Mouse (Mus musculus) T-cell, adult 66 days (primary cell): ENCODE data around the gene Gm20458. TPM values are rescaled to one million over a fixed set of nuclear protein-coding genes. Genes with fewer than 3 reads are reported as not detected.

ENCODE experiments used
- total RNA-seq, 2 experiments: library from RNA; stranded (reverse); gene quantifications; 3 replicates in 1 of 2; 4 replicates in 1 of 2; pipeline ENCODE4 v1.2.4; 2023

The Gm20458 gene
- total RNA-seq = not detected

DNA sequence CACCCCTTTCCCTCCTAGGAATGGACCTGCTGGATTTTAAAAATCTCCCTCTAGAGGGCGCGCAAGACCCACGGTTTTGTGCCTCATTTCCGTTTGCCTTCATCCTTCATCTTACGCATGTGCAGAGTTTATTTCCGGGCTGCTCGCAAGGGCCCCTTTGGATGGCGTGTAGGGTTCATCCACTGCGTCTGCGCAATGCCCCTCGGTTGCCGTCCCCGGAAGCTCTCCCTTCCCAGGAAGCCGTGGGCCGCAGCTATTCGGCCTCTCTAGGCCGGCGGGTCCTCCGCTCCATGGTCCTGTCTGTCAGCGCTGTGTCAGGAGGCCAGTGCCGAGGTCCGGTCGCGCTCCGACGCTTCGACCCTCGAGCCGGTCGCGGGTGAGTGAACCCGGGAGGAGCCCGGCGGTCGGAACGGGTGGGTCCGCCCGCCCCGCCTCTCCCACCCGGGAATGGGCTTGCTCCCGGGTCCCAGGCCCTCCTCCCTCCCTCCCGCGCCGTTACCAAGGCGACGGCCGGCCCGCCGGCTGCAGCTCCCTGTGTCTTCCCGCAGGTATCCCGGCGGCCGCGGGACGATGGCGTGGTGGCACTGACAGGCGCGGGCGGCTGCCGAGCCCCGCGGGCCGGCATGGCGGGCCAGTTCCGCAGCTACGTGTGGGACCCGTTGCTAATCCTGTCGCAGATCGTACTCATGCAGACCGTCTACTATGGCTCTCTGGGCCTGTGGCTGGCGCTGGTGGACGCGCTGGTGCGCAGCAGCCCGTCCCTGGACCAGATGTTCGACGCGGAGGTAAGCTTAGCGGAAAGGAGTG is at the start of gene Gm20458:
Gene Gm20458, plus strand, starts transcription at position 223 of the 807 bp plus-strand sequence.

GRCm38 (mm10) chr2:164443460-164444000 is 17.2 kb upstream of the Gm20458 start, which contains the start of gene Sdc4:
Gene Sdc4, minus strand, starts transcription at chr2:164443887.

DNA sequence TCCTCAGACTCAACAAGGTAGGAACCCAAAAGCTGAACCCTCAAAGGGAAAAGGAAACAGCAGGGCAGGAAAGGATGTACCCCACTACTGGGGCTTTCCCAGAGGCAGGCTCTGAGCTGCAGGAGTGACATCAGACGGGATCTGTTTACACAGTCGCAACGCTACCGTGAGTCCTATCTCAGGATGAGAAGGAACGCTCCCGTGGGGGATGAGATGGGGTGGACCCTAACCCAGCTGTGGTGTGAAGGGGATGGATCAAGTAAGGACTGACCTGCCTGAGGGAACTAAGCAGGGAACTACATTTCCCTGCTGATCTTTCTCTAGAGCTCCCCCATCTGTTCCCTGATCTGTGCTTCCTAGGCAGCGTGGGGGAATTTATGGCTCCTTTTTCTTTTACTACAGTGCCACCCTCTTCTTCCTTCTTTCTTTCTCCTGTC is 3.9 kb upstream of the Gm20458 start, which contains the start of gene Sys1:
Gene Sys1, plus strand, starts transcription at position 101 of the 437 bp plus-strand sequence.

GRCm38 (mm10) chr2:164473624-164474023 is 12.9 kb downstream of the Gm20458 start, which contains the start of gene Trp53tg5:
Gene Trp53tg5, minus strand, starts transcription at chr2:164473724.

DNA sequence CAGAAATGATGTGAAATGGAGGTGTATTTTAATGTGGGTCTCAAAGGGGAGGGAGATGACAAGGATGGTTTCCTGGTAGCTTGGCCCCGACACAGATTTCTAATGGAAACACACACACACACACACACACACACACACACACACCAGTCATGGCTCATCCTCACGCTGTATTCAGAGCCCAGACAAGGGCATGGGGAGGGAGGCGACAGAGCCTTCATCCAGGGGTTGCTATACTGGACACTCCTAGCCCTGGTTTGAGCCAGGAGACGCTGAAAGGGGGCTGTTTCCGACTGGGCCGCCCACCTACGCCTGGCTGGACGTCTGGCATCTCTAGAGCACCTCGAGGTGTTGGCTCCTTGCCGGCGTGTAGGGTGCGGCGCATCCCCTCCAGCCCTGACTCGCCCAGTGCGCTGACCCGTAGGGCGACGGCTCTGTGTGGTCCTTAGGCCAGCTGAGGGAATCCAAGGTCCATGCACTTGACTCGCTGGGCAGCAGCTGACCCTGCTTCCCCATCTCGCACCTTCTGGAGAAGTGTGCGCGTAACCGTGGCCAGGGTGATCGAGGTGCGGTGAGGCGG is 25.0 kb downstream of the Gm20458 start, which contains the start of gene Dbndd2:
Gene Dbndd2, plus strand, starts transcription at position 426 of the 577 bp plus-strand sequence.

DNA sequence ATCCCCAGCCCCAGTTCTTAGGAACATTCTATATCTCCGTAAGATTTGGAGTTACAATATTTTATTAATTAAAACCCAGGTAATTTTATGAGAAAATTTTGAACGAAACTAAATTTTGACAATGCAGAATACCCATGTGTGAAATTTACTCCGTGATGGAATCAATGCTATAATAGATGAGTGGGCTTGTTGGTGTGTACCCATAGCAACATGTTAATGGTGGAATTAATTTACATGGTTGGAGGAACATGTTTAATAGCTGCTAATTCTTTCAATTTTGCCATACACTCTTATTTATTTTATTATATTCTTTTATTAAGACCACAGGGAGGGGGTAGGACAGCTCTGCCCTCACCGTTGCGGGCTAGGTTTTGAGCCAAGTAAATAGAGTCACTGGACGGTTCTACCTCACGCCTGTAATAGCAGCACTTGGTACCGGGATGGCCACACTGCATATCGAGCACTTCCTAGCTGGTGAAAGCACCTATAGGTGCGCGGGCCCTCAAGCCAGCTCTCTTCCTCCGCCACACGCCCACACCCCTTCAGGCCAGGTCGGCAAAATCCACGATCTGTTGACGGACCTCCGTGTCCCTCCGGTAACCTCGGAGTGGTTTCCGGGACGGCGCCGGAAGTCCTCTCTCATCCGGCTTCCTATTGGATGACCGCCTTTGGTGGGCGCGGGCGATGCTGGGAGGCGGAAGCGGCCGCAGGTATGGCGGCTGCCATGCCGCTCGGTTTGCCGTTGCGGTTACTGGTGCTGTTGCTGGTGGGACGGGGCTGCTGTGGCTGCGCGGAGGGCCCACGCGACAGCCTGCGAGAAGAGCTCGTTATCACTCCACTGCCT is 36.3 kb downstream of the Gm20458 start, which contains the start of gene Pigt:
Gene Pigt, plus strand, starts transcription at position 674 of the 844 bp plus-strand sequence.

Other genes starting within 250 kb of the Gm20458 start
- not detected for gene Wfdc15b, start 239.3 kb upstream of the Gm20458 start, total RNA-seq
- gene Svs2, start 222.5 kb upstream of the Gm20458 start, total RNA-seq = not detected
- gene Svs3b, start 204.3 kb upstream of the Gm20458 start, total RNA-seq = not detected
- not detected for gene Svs4, start 182.5 kb upstream of the Gm20458 start, total RNA-seq
- not detected for gene Svs3a, start 171.7 kb upstream of the Gm20458 start, total RNA-seq
- gene Svs6, start 144.2 kb upstream of the Gm20458 start, total RNA-seq = not detected
- gene Svs5, start 128.2 kb upstream of the Gm20458 start, total RNA-seq = not detected
- 1 to 10 TPM; 6.9 to 9.3 TPM for gene Slpi, start 71.9 kb upstream of the Gm20458 start, total RNA-seq
- not detected for gene Rbpjl, start 57.8 kb upstream of the Gm20458 start, total RNA-seq
- gene Matn4, start 55.8 kb upstream of the Gm20458 start, total RNA-seq = not detected
- 1 to 10 TPM; 3.3 to 3.8 TPM for gene Sdc4, start 17.1 kb upstream of the Gm20458 start, total RNA-seq
- gene Sys1, start 4.0 kb upstream of the Gm20458 start, total RNA-seq = 10 to 100 TPM; 54.0 to 59.5 TPM
- not detected for gene Trp53tg5, start 12.8 kb downstream of the Gm20458 start, total RNA-seq
- gene Dbndd2, start 25.1 kb downstream of the Gm20458 start, total RNA-seq = 10 to 100 TPM in 1 of 2 experiments, 1 to 10 TPM in 1; 9.3 to 13.0 TPM
- 10 to 100 TPM; 67.3 to 77.4 TPM for gene Pigt, start 36.6 kb downstream of the Gm20458 start, total RNA-seq
- gene Wfdc2, start 101.4 kb downstream of the Gm20458 start, total RNA-seq = not detected
- not detected for gene Spint3, start 112.5 kb downstream of the Gm20458 start, total RNA-seq
- gene Wfdc6a, start 124.5 kb downstream of the Gm20458 start, total RNA-seq = not detected
- gene Eppin, start 132.6 kb downstream of the Gm20458 start, total RNA-seq = not detected
- gene Wfdc6b, start 152.6 kb downstream of the Gm20458 start, total RNA-seq = not detected
- gene Wfdc8, start 152.7 kb downstream of the Gm20458 start, total RNA-seq = not detected
- gene Wfdc16, start 177.8 kb downstream of the Gm20458 start, total RNA-seq = not detected
- gene Wfdc10, start 195.1 kb downstream of the Gm20458 start, total RNA-seq = not detected
- not detected for gene Wfdc9, start 195.6 kb downstream of the Gm20458 start, total RNA-seq
- not detected for gene Wfdc11, start 213.1 kb downstream of the Gm20458 start, total RNA-seq
- not detected for gene Wfdc13, start 224.1 kb downstream of the Gm20458 start, total RNA-seq
- gene Spint4, start 237.5 kb downstream of the Gm20458 start, total RNA-seq = not detected